Mouse (Mus musculus) megakaryocyte, embryonic 14.5 days (primary cell): ENCODE results near the gene Syne3.

ENCODE experiments used
- FLI1 ChIP-seq: IDR thresholded peaks from 2 replicates; pipeline ENCODE4 v1.6.1; 2012; ENCODE audit warnings: low read length, inconsistent platforms, mixed read lengths
- GATA1 ChIP-seq: IDR thresholded peaks from 3 replicates; pipeline ENCODE4 v1.6.1; 2012; ENCODE audit warnings: mixed read lengths, low read length, inconsistent platforms, borderline replicate concordance

GRCm38 (mm10) chr12:104925035-104925434 lies 84.6 kb downstream of the Syne3 start:
- no peak for TF ChIP-seq GATA1
- no peak for TF ChIP-seq FLI1
